Mouse (Mus musculus) midbrain, postnatal 0 days (tissue): ENCODE results near the gene Erbb2. TPM values are rescaled to one million over a fixed set of nuclear protein-coding genes. Genes with fewer than 3 reads are reported as not detected.

Source experiments
- ATAC-seq: fragments of 200-750 bp; cut with Nextera tagmentation; 2 replicates; pipeline ENCODE4 v1.8.0; 2017; ENCODE audit warnings: moderate number of reproducible peaks, mild to moderate bottlenecking, moderate TSS enrichment, moderate library complexity; ENCODE audit not compliant: low FRiP score
- DNase-seq: peaks from one replicate; pipeline ENCODE4 v3.0.0-alpha.2; 2015; ENCODE audit warnings: low spot score
- H3K27ac ChIP-seq: fragments of 300-500 bp; sonication (generic); 2 replicates; pipeline ENCODE4 v1.5.1; 2014; ENCODE audit warnings: low read depth, mild to moderate bottlenecking, low read length, mixed read lengths
- H3K27me3 ChIP-seq: fragments of 300-500 bp; sonication (generic); 2 replicates; pipeline ENCODE4 v1.6.1; 2014; ENCODE audit warnings: low read length, control low read depth, mixed read lengths; ENCODE audit not compliant: insufficient read depth
- H3K36me3 ChIP-seq: fragments of 300-500 bp; sonication (generic); 2 replicates; pipeline ENCODE4 v1.6.1; 2014; ENCODE audit warnings: low read length, control low read depth, mixed read lengths; ENCODE audit not compliant: insufficient read depth
- H3K4me1 ChIP-seq: fragments of 300-500 bp; sonication (generic); 2 replicates; pipeline ENCODE4 v1.6.1; 2014; ENCODE audit warnings: mild to moderate bottlenecking, control low read depth, antibody characterized with exemption, low read length, mixed read lengths; ENCODE audit not compliant: insufficient read depth
- H3K4me2 ChIP-seq: fragments of 300-500 bp; sonication (generic); 2 replicates; pipeline ENCODE4 v1.6.1; 2014; ENCODE audit warnings: low read depth, mild to moderate bottlenecking, low read length, mixed read lengths; ENCODE audit not compliant: poor library complexity, severe bottlenecking
- H3K4me3 ChIP-seq: fragments of 300-500 bp; sonication (generic); 2 replicates; pipeline ENCODE4 v1.5.1; 2014; ENCODE audit warnings: low read depth, mild to moderate bottlenecking, low read length, moderate library complexity
- H3K9ac ChIP-seq: fragments of 300-500 bp; sonication (generic); replicated peaks from 2 replicates; pipeline ENCODE4 v1.6.1; 2014; ENCODE audit warnings: mild to moderate bottlenecking, low read length, moderate library complexity, mixed read lengths; ENCODE audit not compliant: poor library complexity, severe bottlenecking
- H3K9me3 ChIP-seq: fragments of 300-500 bp; sonication (generic); 2 replicates; pipeline ENCODE4 v1.6.1; 2016; ENCODE audit warnings: low read length, control low read depth
- CTCF ChIP-seq: IDR thresholded peaks from 2 replicates; pipeline ENCODE4 v1.5.1; 2016; ENCODE audit warnings: antibody characterized with exemption, mild to moderate bottlenecking
- WGBS: fragments of 180-500 bp; shearing (Covaris S2); extraction: QIAGEN DNeasy Blood & Tissue Kit; methylation state at CpG from one replicate; pipeline ENCODE4 v1.1.7; 2014; 5-methylcytosine and 5-hydroxymethylcytosine counted together
- polyA plus RNA-seq: library from polyadenylated mRNA; unstranded; fragments of >200 nt; fragmentation: Nextera tagmentation; extraction: Ambion mirVana; gene quantifications from 2 replicates; pipeline ENCODE4 v1.2.1, GENCODE M21; 2015
- total RNA-seq: library from RNA; depleted of rRNA; stranded (reverse); fragments of >200 nt; gene quantifications from 2 replicates; pipeline ENCODE4 v1.2.3, GENCODE M21; 2014

Erbb2 gene
- total and polyA plus RNA-seq, 2 experiments from 2014 or later = 3.9 to 9.4 TPM

DNA sequence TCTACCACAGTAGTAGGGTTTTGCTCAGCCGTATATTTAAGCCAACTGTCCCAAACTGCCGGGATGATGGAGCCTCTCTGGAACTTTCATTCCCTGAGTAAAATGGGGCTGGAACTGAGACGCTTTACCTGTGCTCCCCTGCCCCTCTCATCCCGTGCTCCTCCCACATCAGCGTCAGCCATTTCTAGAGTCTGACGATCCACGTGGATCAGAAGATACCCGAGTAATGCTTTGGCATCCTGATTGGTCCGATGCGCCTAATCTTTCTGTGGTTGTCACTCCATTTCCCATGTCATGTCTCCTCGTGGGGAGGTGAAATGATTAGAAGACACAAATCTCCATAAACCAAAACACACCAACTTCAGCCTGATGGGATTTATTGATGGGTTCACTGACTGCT is 62.7 kb downstream of the Erbb2 start:
- Histone ChIP-seq H3K4me3 (no peak overlapping the region), H3K4me1 (no peaks in the 10 kb centered on the region), H3K27ac (no peak overlapping the region), H3K9ac (no peak overlapping the region), H3K4me2 (no peak overlapping the region), H3K36me3 (no peaks in the 10 kb centered on the region), H3K9me3 (no peaks in the 10 kb centered on the region), H3K27me3 (no peaks in the 10 kb centered on the region)
- no peak for TF ChIP-seq CTCF
- ATAC-seq (no peak), DNase-seq (no peak)
- 90% methylated on average over 11 of the region's 11 CpGs for WGBS

- no peak overlapping the region for H3K9ac ChIP-seq
- no peak overlapping the region for H3K4me3 ChIP-seq
- no peak overlapping the region for H3K4me2 ChIP-seq
- ATAC-seq = no peak
- no peaks in the 10 kb centered on the region for H3K36me3 ChIP-seq
- H3K9me3 ChIP-seq = no peaks in the 10 kb centered on the region
- no peak for DNase-seq
- 90% methylated on average over 9 of the region's 9 CpGs for WGBS
- no peak for TF ChIP-seq CTCF
- H3K27me3 ChIP-seq = no peaks in the 10 kb centered on the region
- H3K27ac ChIP-seq = no peak overlapping the region
- no peaks in the 10 kb centered on the region for H3K4me1 ChIP-seq
Measured at GRCm38 (mm10) chr11:98475630-98476433, 63.6 kb downstream of the Erbb2 start.

DNA sequence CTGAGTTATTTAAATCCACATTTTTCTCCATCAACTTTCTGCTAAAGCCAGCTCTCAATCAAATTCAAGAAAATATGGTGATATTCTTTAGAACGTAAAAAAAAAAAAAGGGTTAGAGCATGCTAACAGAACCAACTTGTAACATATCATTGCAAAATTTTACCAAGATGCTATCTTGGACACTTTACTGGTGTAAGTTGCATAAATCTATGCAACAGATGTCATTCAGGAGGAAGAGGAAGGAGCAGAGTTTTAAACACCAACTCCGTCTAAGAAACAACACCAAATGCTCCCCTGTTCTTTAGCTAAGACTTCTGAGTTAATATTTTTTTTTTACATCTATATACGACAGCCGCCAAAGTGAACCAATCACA is 64.2 kb downstream of the Erbb2 start:
- Histone ChIP-seq H3K4me1 (no peaks in the 10 kb centered on the region), H3K4me2 (no peak overlapping the region), H3K36me3 (no peaks in the 10 kb centered on the region), H3K9ac (no peak overlapping the region), H3K4me3 (no peak overlapping the region), H3K27me3 (no peaks in the 10 kb centered on the region), H3K27ac (no peak overlapping the region), H3K9me3 (no peaks in the 10 kb centered on the region)
- DNase-seq (no peak), ATAC-seq (no peak)
- TF ChIP-seq CTCF = no peak
- WGBS = 85% methylated on average over 4 of the region's 4 CpGs

- Histone ChIP-seq H3K9me3 (no peaks in the 10 kb centered on the region), H3K4me1 (no peaks in the 10 kb centered on the region), H3K4me3 (no peak overlapping the region), H3K27me3 (no peaks in the 10 kb centered on the region), H3K4me2 (no peak overlapping the region), H3K27ac (no peak overlapping the region), H3K9ac (no peak overlapping the region), H3K36me3 (no peaks in the 10 kb centered on the region)
- WGBS = 73% methylated on average over 14 of the region's 14 CpGs
- no peak for TF ChIP-seq CTCF
- DNase-seq (no peak), ATAC-seq (no peak)
Measured at GRCm38 (mm10) chr11:98477011-98477701, 64.9 kb downstream of the Erbb2 start.

- no peaks in the 10 kb centered on the region for H3K4me1 ChIP-seq
- no peak for ATAC-seq
- no peaks in the 10 kb centered on the region for H3K27me3 ChIP-seq
- no peaks in the 10 kb centered on the region for H3K9me3 ChIP-seq
- 77% methylated on average over 13 of the region's 13 CpGs for WGBS
- no peak for DNase-seq
- no peak overlapping the region for H3K27ac ChIP-seq
- H3K36me3 ChIP-seq = no peaks in the 10 kb centered on the region
- H3K9ac ChIP-seq = no peak overlapping the region
- no peak overlapping the region for H3K4me2 ChIP-seq
- no peak for TF ChIP-seq CTCF
- no peak overlapping the region for H3K4me3 ChIP-seq
Measured at GRCm38 (mm10) chr11:98479026-98479939, 67.0 kb downstream of the Erbb2 start.
